Mouse (Mus musculus) heart, adult 2 months (tissue): ENCODE measurements around the gene Ppp1r12b. TPM values are rescaled to one million over a fixed set of nuclear protein-coding genes. Genes with fewer than 3 reads are reported as not detected.
"Not testable (repeated sequence)": the region's sequence is repeated elsewhere in the genome, so short reads cannot be mapped to it uniquely, and the experiment has no call there.

ENCODE experiments used
- DNase-seq, 2 experiments: peaks; one replicate each; pipeline ENCODE4 v3.0.0; 2021
- H3K27ac ChIP-seq: fragments of 200-600 bp; 2 replicates; pipeline ENCODE4 v1.8.1; 2022
- H3K27me3 ChIP-seq: fragments of 200-500 bp; 2 replicates; pipeline ENCODE4 v1.6.1; 2012; ENCODE audit warnings: mild to moderate bottlenecking, low read length, inconsistent platforms, mixed read lengths; ENCODE audit not compliant: control insufficient read depth, insufficient read depth
- H3K36me3 ChIP-seq: fragments of 200-500 bp; 2 replicates; pipeline ENCODE4 v1.6.1; 2012; ENCODE audit warnings: low read length, inconsistent platforms; ENCODE audit not compliant: control insufficient read depth, insufficient read depth
- H3K4me1 ChIP-seq: fragments of 200-500 bp; 2 replicates; pipeline ENCODE4 v1.6.1; 2011; ENCODE audit warnings: low read length; ENCODE audit not compliant: control insufficient read depth, insufficient read depth
- H3K4me3 ChIP-seq: fragments of 200-600 bp; 2 replicates; pipeline ENCODE4 v1.8.1; 2022
- H3K79me2 ChIP-seq: fragments of 200-500 bp; replicated peaks from 2 replicates; pipeline ENCODE4 v1.6.1; 2012; ENCODE audit warnings: mild to moderate bottlenecking, inconsistent platforms, low read length, moderate library complexity, mixed read lengths; ENCODE audit not compliant: control insufficient read depth, insufficient read depth
- H3K9ac ChIP-seq: fragments of 200-500 bp; 2 replicates; pipeline ENCODE4 v1.6.1; 2012; ENCODE audit warnings: low read depth, mild to moderate bottlenecking, control low read depth, inconsistent platforms, low read length, mixed read lengths
- CTCF ChIP-seq: fragments of 200-600 bp; IDR thresholded peaks from 2 replicates; pipeline ENCODE4 v1.8.1; 2022; ENCODE audit warnings: antibody characterized with exemption, mild to moderate bottlenecking, moderate library complexity
- EP300 ChIP-seq: fragments of 200-500 bp; IDR thresholded peaks from 2 replicates; pipeline ENCODE4 v1.6.1; 2011; ENCODE audit warnings: low read depth, low read length, control low read depth; ENCODE audit not compliant: insufficient read depth
- POLR2A ChIP-seq: fragments of 200-500 bp; IDR thresholded peaks from 2 replicates; pipeline ENCODE4 v1.6.1; 2011; ENCODE audit warnings: mild to moderate bottlenecking, low read depth, low read length, control low read depth; ENCODE audit not compliant: insufficient read depth
- WGBS: fragments of 180-500 bp; shearing (Covaris S2); methylation state at CpG from one replicate; pipeline ENCODE4 v1.1.7; 2018; 5-methylcytosine and 5-hydroxymethylcytosine counted together
- intact Hi-C: fragments of 180-260 bp; cut with DNase I; formaldehyde crosslinking; loops from one replicate; pipeline ENCODE4 v1.15.1; 2025
- polyA plus RNA-seq: library from polyadenylated mRNA; depleted of rRNA; stranded (reverse); fragments of >200 nt; gene quantifications from 2 replicates; pipeline ENCODE4 v1.2.3, GENCODE M21; 2012
- total RNA-seq, 2 experiments: library from RNA; stranded (reverse); gene quantifications; 2 replicates each; pipeline ENCODE4 v1.2.3; 2021

Ppp1r12b gene
- total and polyA plus RNA-seq, 3 experiments: 55.4 to 161 (median 150) TPM

- 59% methylated on average over 10 of the region's 10 CpGs for WGBS
- intact Hi-C loops: no loop called here
Observed at GRCm38 (mm10) chr1:134846295-134846988, 109.3 kb downstream of the Ppp1r12b start.

GRCm38 (mm10) chr1:134843369-134843768, 112.4 kb downstream of the Ppp1r12b start:
- 89% methylated on average over 6 of the region's 6 CpGs for whole genome bisulfite sequencing
- H3K27ac ChIP-seq: no peak overlapping the region

More at GRCm38 (mm10) chr1:134846295-134846988, 109.3 kb downstream of the Ppp1r12b start:
- H3K4me1 ChIP-seq: peaks cover 3% of the 10 kb centered on the region; the same call in 1 of the 2 replicates
- peak overlapping the region; percentile 84 for H3K27ac ChIP-seq
- no peak overlapping the region for H3K4me3 ChIP-seq
- no peaks in the 10 kb centered on the region for H3K27me3 ChIP-seq
- H3K79me2 ChIP-seq: no peaks in the 10 kb centered on the region
- H3K9ac ChIP-seq: peak overlapping the region; percentile 7
- peaks cover 8% of the 10 kb centered on the region for H3K36me3 ChIP-seq
- DNase-seq: peak; percentile 45 to 67
- TF ChIP-seq EP300 (peak; percentile 50; the same call in 1 of the 2 replicates), POLR2A (peak; percentile 38; the same call in 1 of the 2 replicates), CTCF (no peak)

GRCm38 (mm10) chr1:134836909-134837480, 118.7 kb downstream of the Ppp1r12b start:
- H3K36me3 ChIP-seq: peaks cover 6% of the 10 kb centered on the region
- 84% methylated on average over 10 of the region's 10 CpGs for WGBS
- H3K9ac ChIP-seq: no peak overlapping the region
- no peak for DNase-seq
- H3K4me1 ChIP-seq: no peaks in the 10 kb centered on the region
- H3K27me3 ChIP-seq: no peaks in the 10 kb centered on the region
- TF ChIP-seq POLR2A: no peak
- TF ChIP-seq EP300: no peak
- TF ChIP-seq CTCF: no peak
- no peaks in the 10 kb centered on the region for H3K79me2 ChIP-seq
- intact Hi-C loops: no loop called here
- no peak overlapping the region for H3K27ac ChIP-seq
- no peak overlapping the region for H3K4me3 ChIP-seq

More at GRCm38 (mm10) chr1:134843369-134843768, 112.4 kb downstream of the Ppp1r12b start:
- Histone ChIP-seq H3K4me1 (peaks cover 3% of the 10 kb centered on the region; the same call in 1 of the 2 replicates), H3K36me3 (peaks cover 8% of the 10 kb centered on the region), H3K9ac (no peak overlapping the region), H3K27me3 (no peaks in the 10 kb centered on the region), H3K4me3 (no peak overlapping the region), H3K79me2 (no peaks in the 10 kb centered on the region)
- intact Hi-C loops: no loop called here
- DNase-seq: no peak
- TF ChIP-seq CTCF (no peak), POLR2A (no peak), EP300 (no peak)

- intact Hi-C loops, H3K4me3 ChIP-seq, H3K9ac ChIP-seq, H3K36me3 ChIP-seq, H3K27me3 ChIP-seq, H3K79me2 ChIP-seq, H3K4me1 ChIP-seq, H3K27ac ChIP-seq, DNase-seq: not testable (repeated sequence)
- 80% methylated on average over 3 of the region's 3 CpGs for WGBS
Observed at GRCm38 (mm10) chr1:134830881-134831280, 124.9 kb downstream of the Ppp1r12b start.

- intact Hi-C loops: loop anchor here (1.0 to 5.0 kb wide), 3 partner anchors 84 to 192 kb away; no protein-coding TSS in a partner anchor
- Histone ChIP-seq H3K4me3 (no peak overlapping the region), H3K79me2 (no peaks in the 10 kb centered on the region), H3K4me1 (peaks cover 1% of the 10 kb centered on the region), H3K9ac (no peak overlapping the region), H3K27me3 (no peaks in the 10 kb centered on the region), H3K36me3 (peaks cover 5% of the 10 kb centered on the region), H3K27ac (no peak overlapping the region)
- DNase-seq: no peak
- TF ChIP-seq EP300 (no peak), CTCF (peak; percentile 68)
- WGBS: 27% methylated on average over 4 of the region's 4 CpGs
Observed at GRCm38 (mm10) chr1:134829635-134830034, 126.1 kb downstream of the Ppp1r12b start.

- DNase-seq: no peak
- Histone ChIP-seq H3K27ac (peak overlapping the region; percentile 40), H3K4me1 (peaks cover 5% of the 10 kb centered on the region), H3K79me2 (no peaks in the 10 kb centered on the region), H3K9ac (no peak overlapping the region), H3K27me3 (no peaks in the 10 kb centered on the region), H3K4me3 (no peak overlapping the region), H3K36me3 (peaks cover 16% of the 10 kb centered on the region)
- TF ChIP-seq EP300: no peak
- no peak for TF ChIP-seq CTCF
- no peak for TF ChIP-seq POLR2A
- WGBS: 72% methylated on average over 6 of the region's 6 CpGs
- intact Hi-C loops: loop anchor here (5.0 kb wide), 2 partner anchors 98 to 188 kb away; no protein-coding TSS in a partner anchor
Observed at GRCm38 (mm10) chr1:134824896-134825295, 130.8 kb downstream of the Ppp1r12b start.
